Mouse (Mus musculus) gastrocnemius, postnatal 25 days (tissue): Measurements from ENCODE around the gene Chmp2a. TPM values are rescaled to one million over a fixed set of nuclear protein-coding genes. Genes with fewer than 3 reads are reported as not detected.

Experiments
- DNase-seq: peaks from one replicate; pipeline ENCODE4 v3.0.0; 2022
- total RNA-seq, 2 experiments: library from RNA; stranded (reverse); gene quantifications; 1 replicate in 1 of 2; 2 replicates in 1 of 2; pipeline ENCODE4 v1.2.3; 2021

The Chmp2a gene
- total RNA-seq, 2 experiments from 2014 or later, result 76.1 to 89.9 TPM

DNA sequence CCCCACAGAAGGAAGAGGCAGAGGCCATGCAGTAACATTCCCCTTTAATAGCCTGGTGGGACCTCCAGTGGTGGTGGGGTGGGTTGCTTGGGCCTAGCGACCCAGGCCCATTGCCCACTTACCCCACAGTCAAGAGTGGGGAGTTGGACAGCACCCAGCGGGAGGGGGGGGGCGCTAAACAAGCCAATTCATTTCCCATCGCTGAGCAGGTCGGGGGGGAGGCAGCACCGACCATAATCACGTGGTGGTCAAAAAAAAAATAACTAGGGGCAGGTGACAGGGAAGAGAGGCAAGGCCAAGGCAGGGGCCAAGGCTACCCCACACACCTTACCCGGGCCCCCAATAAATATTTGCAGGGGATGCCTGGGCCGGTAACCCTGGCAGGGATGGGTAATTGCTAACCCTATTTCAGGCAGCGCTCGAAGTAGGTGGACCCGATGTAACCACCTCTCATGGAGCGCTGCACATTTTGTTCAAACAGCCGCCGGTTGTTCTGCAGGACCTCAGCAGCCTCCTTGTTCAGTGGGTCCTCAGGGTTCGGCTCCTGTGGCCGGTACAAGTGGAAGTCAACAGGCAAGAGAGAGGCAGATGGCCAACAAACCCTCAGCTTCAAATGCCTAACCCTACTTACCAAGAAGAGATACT is 726 bp upstream of the Chmp2a start:
- DNase-seq, result no peak

DNA sequence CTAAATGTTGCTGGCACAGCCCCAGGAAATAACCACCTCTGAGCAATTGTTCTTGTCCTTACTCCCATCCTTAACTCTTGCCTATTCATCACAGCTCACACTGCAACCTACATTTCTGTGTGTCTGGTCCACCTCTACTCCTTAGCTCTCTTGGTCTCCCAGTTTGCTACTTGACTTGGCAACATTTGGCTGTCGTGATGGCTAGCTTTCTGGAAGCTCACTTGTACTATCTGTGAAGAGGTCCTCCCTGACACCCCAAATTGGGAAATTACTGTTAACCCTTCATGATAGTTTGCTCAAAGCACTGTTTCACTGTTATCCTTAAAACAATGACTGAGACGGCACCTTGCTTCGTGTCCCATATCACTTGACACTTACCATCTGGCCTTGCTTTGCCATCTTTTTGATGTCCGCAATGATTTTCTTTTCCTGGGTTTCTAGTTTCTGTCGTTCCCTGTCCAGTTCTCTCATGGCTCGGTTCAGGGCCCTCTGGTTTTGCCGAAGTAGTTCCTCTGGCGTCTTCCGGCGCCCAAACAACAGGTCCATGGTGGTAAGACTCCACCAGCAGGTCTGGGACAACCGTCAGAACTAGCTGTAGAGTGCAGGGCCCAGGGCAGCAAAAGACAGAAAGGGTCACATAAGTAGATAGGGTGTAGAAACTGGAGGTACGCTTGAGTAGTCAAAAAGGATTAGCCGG is 1.0 kb downstream of the Chmp2a start:
- no peak for DNase-seq

GRCm38 (mm10) chr7:13032541-13032940 is 2.1 kb downstream of the Chmp2a start:
- DNase-seq, result no peak

DNA sequence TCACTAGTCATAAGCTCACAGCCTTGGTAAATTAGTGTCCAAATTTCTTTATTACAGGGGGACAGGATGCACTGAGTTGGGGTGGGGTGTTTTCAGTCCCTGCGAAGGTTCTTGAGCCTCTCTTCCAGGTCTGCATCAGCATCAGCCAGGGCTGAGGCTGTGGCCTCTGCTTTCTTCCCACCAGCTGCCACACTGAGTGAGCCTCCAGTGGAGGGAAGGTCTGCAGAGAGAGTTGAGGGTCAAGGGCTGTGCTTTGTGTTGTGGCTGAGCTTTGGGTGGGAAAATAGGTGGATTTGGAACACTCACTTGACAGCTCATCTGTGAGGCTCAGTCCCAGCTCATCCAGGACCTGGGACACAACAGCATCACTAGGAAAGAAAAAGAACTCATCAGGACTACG is 2.6 kb downstream of the Chmp2a start:
- no peak for DNase-seq

DNA sequence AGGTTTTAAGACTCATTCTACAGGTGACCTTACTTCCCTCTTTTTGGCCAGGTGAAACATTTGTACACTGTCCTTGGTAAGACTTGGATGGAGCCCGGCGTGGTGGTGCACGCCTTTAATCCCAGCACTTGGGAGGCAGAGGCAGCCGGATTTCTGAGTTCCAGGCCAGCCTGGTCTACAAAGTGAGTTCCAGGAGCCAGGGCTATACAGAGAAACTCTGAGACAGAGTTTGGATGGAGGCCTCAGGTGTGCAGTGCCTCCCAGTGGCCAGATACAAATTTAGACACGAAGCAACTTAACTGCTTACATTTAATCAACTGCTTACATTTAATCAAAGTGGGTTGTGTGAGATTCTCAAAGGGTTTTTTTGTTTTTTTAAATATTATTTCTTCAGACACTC is 3.5 kb downstream of the Chmp2a start:
- no peak for DNase-seq

GRCm38 (mm10) chr7:13028986-13029385 is 5.6 kb downstream of the Chmp2a start:
- no peak for DNase-seq

GRCm38 (mm10) chr7:13025511-13026112 is 9.0 kb downstream of the Chmp2a start:
- DNase-seq, result no peak

- DNase-seq, result peak; percentile 64
Measured at GRCm38 (mm10) chr7:13024805-13025204, 9.8 kb downstream of the Chmp2a start.

DNA sequence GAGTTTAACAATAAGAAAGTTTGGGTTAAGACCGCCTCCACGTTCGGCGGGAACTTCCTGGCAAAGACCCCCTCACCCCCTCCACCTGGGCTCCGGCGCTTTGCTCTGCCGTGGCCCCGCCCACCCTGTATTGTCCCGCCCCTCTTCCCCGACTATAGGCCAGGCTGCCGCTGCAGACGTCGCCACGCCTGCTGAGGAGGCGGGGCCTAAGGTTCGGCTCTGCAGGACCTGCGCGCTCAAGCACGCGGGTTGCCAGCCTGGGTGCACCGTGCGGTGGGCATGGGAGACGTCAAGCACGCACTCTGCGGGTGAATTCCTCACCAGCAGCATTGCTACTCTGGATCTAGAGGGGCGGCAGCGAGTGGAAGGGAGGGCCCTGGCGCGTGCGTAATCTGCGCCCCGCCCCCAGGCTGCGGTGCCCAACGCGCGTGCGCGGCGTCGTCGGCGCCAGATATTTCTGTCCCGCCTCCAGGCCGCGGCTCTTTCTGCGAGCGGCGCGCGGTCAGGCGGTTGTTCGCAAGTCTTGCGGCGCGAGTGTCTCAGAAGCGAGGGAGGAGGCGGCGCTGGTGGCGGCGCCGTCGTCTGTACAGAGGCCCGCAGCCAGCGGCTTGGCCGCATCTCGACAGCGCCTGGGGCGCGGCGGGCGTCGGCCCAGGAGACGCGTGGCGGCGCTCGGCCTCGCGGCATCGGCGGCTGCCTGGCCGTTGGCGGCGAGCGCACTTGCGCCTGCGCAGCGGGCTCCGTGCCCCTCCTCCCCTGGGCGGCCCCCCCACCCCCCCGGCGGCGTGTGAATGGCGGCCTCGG is 10.5 kb downstream of the Chmp2a start:
- DNase-seq, result peak; percentile 91

GRCm38 (mm10) chr7:13022773-13023535 is 11.7 kb downstream of the Chmp2a start:
- peak; percentile 68 for DNase-seq

DNA sequence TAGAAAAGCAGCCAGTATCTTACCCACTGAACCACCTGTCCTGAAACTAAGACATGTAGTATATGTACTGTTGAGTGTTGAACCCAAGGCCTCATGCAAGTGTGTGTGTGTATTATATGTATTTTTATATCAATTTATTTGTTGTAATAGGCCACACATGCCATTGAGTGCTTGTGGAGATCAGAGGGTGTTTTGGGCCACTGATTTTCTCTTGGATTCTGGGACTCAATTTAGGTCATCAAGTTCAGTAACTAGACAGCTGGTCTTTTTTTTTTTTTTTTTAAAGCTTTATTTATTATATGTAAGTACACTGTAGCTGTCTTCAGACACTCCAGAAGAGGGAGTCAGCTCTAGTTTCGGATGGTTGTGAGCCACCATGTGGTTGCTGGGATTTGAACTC is 19.4 kb downstream of the Chmp2a start:
- no peak for DNase-seq

DNA sequence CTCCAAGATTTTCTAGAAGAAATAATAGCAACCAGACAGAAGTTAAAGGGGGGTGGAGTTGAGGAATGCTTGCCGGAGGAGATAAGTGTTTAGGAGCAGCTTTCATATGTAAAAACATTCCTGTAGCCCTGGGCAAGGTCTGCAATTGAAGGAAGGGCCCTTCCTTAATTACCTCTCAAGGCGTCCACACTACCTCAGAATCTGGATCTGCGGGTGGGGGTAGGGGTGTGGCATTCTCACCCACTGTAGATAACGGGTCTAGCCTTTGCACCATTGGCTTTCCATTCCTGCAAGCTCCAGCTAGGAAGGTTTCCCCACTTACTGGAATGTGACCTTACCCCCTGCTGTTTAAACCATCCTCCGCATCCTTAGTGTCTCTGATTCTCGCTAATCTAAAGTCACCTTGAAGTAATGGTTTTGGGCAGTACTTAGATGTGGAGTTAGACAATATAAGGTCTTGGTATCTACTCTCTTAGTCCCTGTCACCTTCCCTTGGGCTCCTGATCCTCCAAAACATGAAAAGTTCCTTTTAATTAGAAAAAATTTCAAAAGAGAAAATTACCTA is 20.2 kb downstream of the Chmp2a start:
- DNase-seq, result no peak

GRCm38 (mm10) chr7:13013671-13014070 is 20.9 kb downstream of the Chmp2a start:
- no peak for DNase-seq

- no peak for DNase-seq
Measured at GRCm38 (mm10) chr7:13010005-13010908, 24.4 kb downstream of the Chmp2a start, which contains the start of gene Zbtb45. Zbtb45 (minus strand) TSS chr7:13010034.

GRCm38 (mm10) chr7:13009143-13010004 is 25.2 kb downstream of the Chmp2a start:
- DNase-seq, result peak; percentile 87

DNA sequence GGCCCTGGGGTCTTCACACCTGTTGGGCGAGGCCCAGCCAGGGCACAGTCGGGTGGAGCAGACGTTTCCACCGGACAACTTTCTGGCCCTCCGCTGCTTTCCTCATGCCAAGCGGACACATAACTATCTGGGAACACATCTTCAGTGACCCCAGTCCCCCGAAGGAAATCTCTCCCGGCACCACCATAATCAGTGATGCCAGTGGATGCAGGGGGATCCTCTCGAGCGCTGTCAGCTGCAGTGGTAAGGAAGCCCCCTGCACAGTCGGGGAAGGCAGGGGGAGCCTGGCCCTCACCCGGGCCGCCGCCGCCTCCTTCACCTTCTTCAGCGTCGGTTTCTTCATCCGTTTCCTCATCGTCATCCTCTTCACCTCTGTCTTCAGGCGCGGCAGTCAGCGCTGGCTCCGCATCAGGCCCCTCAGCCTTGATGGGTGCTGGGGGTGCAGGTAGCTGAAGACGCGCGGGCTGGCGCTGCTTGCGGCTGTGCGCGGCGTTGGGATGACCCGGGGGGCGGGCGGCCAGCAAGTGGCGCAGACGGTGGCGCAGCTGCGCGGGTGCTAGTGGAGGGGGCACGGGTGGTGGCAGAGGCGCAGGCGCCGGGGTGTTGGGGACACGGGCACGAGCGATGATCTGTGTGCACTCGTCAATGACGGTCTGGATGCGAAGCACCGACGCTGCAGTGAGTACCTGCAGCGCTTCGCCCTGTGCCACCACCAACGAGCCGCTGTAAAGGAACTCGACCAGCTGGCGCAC is 27.1 kb downstream of the Chmp2a start:
- DNase-seq, result no peak

GRCm38 (mm10) chr7:13006531-13006930 is 28.1 kb downstream of the Chmp2a start:
- no peak for DNase-seq

DNA sequence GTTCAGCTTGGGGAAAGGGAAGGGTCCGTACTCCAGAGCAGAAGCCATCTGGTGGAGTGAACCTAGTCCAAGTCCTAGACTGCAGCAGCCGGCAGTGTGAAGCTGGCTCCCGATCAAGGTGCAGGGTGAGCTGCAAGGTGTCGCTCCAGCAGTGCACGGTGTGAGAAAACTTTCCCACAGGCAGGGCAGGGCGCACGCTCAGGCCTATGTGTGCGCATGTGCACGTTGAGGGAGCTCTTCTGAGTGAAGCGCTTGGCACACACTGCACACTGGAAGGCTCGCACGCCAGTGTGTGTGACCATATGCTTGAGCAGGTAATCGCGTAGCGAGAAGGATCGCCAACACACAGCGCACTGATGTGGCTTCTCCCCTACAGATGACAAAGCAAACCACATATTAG is 28.6 kb downstream of the Chmp2a start:
- no peak for DNase-seq

- no peak for DNase-seq
Measured at GRCm38 (mm10) chr7:13003380-13003779, 31.2 kb downstream of the Chmp2a start.
